9 mouse cellular contexts compared by ENCODE assay signal in genomic region chr19:5711218-5711617, GRCm38 (mm10). TPM values are rescaled to one million over a fixed set of nuclear protein-coding genes. Genes with fewer than 3 reads are reported as not detected.
DNase-seq lines count a peak whose midpoint lies in the region; ATAC-seq and TF ChIP-seq lines count a peak whose summit lies in the region.
"Had no signal": no experiment of that assay in that cellular context is flagged by ENCODE, and none has a peak within 500 bp of the region (broad histone marks: within the 10 kb centered on the region; RNA-seq: fewer than 3 reads in every experiment).

No protein-coding gene starts in this region.

- DNase-seq in left cerebral cortex, adult 2 months (ENCODE audit: extremely low spot score in 1 of 2, low spot score in 2 of 2): peak; percentile 64 to 73
- DNase-seq in left cerebral cortex, adult 8-10 months (ENCODE audit: low spot score in 2 of 2): no peak
- peak; percentile 93 for DNase-seq in NIH3T3 (ENCODE audit: low read depth)
- peak; percentile 72 for DNase-seq in cerebellum, adult 8-10 months
- peak; percentile 73 to 85 for DNase-seq in heart, postnatal 14 days
- no peak for DNase-seq in liver, embryonic 13.5 days
- DNase-seq in spleen, adult 12 weeks (ENCODE audit: low spot score): peak; percentile 18
- DNase-seq in forebrain, embryonic 11.5 days (ENCODE audit: low spot score): no peak

- no peak for ATAC-seq in liver, embryonic 13.5 days (ENCODE audit: low read depth)
- no peak for ATAC-seq in forebrain, embryonic 11.5 days (replicated peaks; ENCODE audit: low FRiP score)

- no peaks in the 10 kb centered on the region for H3K9me3 ChIP-seq in liver, embryonic 13.5 days (replicated peaks)
- H3K9me3 ChIP-seq in forebrain, embryonic 11.5 days (ENCODE audit: control insufficient read depth, low read length): no peaks in the 10 kb centered on the region
- H3K9me3 ChIP-seq: embryonic facial prominence, embryonic 15.5 days had no signal

- H3K27ac ChIP-seq in left cerebral cortex, adult 2 months: no peak overlapping the region
- H3K27ac ChIP-seq in liver, embryonic 13.5 days: peak overlapping the region; percentile 35; the same call in 1 of the 2 replicates
- H3K27ac ChIP-seq in forebrain, embryonic 11.5 days (ENCODE audit: low read depth, low read length): no peak overlapping the region
- H3K27ac ChIP-seq: embryonic facial prominence, embryonic 15.5 days had no signal

- H3K36me3 ChIP-seq in liver, embryonic 13.5 days: peaks cover 100% of the 10 kb centered on the region
- no peaks in the 10 kb centered on the region; the same call in 1 of the 2 replicates for H3K36me3 ChIP-seq in forebrain, embryonic 11.5 days (ENCODE audit: control insufficient read depth, insufficient read depth, low read length)

- no peaks in the 10 kb centered on the region for H3K27me3 ChIP-seq in liver, embryonic 13.5 days
- H3K27me3 ChIP-seq in forebrain, embryonic 11.5 days (ENCODE audit: control insufficient read depth, insufficient read depth, low read length): no peaks in the 10 kb centered on the region
- H3K27me3 ChIP-seq: embryonic facial prominence, embryonic 15.5 days had no signal

- intact Hi-C loops in left cerebral cortex, adult 2 months (cut with DNase I): loop anchor here (1.0 to 5.0 kb wide), 3 partner anchors 18 to 166 kb away; partner anchors contain the start of genes Fam89b, Frmd8 and Slc25a45
- intact Hi-C loops in heart, postnatal 14 days (cut with DNase I): loop anchor here (2.0 kb wide), 1 partner anchor 14 kb away; no protein-coding TSS in a partner anchor

- WGBS in liver, embryonic 13.5 days (ENCODE audit: insufficient replicate concordance): 47% methylated on average over 3 of the region's 3 CpGs
- 10% methylated on average over 3 of the region's 3 CpGs for WGBS in forebrain, embryonic 11.5 days

- H3K4me1 ChIP-seq in liver, embryonic 13.5 days (replicated peaks): peaks cover 73% of the 10 kb centered on the region
- peaks cover 3% of the 10 kb centered on the region; the same call in 1 of the 2 replicates for H3K4me1 ChIP-seq in forebrain, embryonic 11.5 days (replicated peaks; ENCODE audit: control insufficient read depth, insufficient read depth, low read length)

- H3K4me2 ChIP-seq in liver, embryonic 13.5 days: no peak overlapping the region
- H3K4me2 ChIP-seq in forebrain, embryonic 11.5 days (ENCODE audit: low read depth, low read length, severe bottlenecking): no peak overlapping the region
- H3K4me2 ChIP-seq: embryonic facial prominence, embryonic 15.5 days had no signal

- TF ChIP-seq CTCF in left cerebral cortex, adult 2 months (IDR thresholded peaks at IDR 0.05): peak; percentile 84

- H3K9ac ChIP-seq in liver, embryonic 13.5 days: no peak overlapping the region
- H3K9ac ChIP-seq in forebrain, embryonic 11.5 days (ENCODE audit: low read length): no peak overlapping the region
- H3K9ac ChIP-seq: embryonic facial prominence, embryonic 15.5 days had no signal

- no peak overlapping the region for H3K4me3 ChIP-seq in left cerebral cortex, adult 2 months
- H3K4me3 ChIP-seq in liver, embryonic 13.5 days (replicated peaks): no peak overlapping the region
- H3K4me3 ChIP-seq in forebrain, embryonic 11.5 days (ENCODE audit: low read depth, low read length): no peak overlapping the region
- H3K4me3 ChIP-seq: embryonic facial prominence, embryonic 15.5 days had no signal

RNA-seq across cellular contexts. Expression of gene Kcnk7, which starts 7.1 kb away (rescaled TPM):
- total RNA-seq in left cerebral cortex, adult 2 months (2021): not detected
- total RNA-seq in left cerebral cortex, adult 8-10 months (2022): under 1 TPM in 1 of 4 experiments, not detected in 3; 0.37 TPM
- not detected for total RNA-seq in heart, postnatal 14 days (2021)
- 0.21 and 0.46 TPM in 2 replicates for polyA plus RNA-seq in liver, embryonic 13.5 days (2015; fragmentation: Nextera tagmentation; extraction: Ambion mirVana)
- not detected in 2 replicates for polyA plus RNA-seq in forebrain, embryonic 11.5 days (2014; fragmentation: Nextera tagmentation; extraction: Ambion mirVana)

RNA-seq across cellular contexts. Expression of gene Ehbp1l1, which starts 14.9 kb away (rescaled TPM):
- total RNA-seq in left cerebral cortex, adult 2 months (2021): 10 to 100 TPM; 21.1 to 30.7 TPM
- total RNA-seq in left cerebral cortex, adult 8-10 months (2022): 10 to 100 TPM; 15.8 to 22.9 (median 19.9) TPM
- total RNA-seq in heart, postnatal 14 days (2021): 100 to 1,000 TPM; 124 to 141 TPM
- polyA plus RNA-seq in liver, embryonic 13.5 days (2015; fragmentation: Nextera tagmentation; extraction: Ambion mirVana): 105 and 111 TPM in 2 replicates
- 6.8 and 7.4 TPM in 2 replicates for polyA plus RNA-seq in forebrain, embryonic 11.5 days (2014; fragmentation: Nextera tagmentation; extraction: Ambion mirVana)

RNA-seq across cellular contexts. Expression of gene Fam89b, which starts 18.2 kb away (rescaled TPM):
- 10 to 100 TPM; 27.5 to 32.4 TPM for total RNA-seq in left cerebral cortex, adult 2 months (2021)
- 10 to 100 TPM; 24.9 to 30.9 (median 26.1) TPM for total RNA-seq in left cerebral cortex, adult 8-10 months (2022)
- total RNA-seq in heart, postnatal 14 days (2021): 10 to 100 TPM; 38.6 to 40.1 TPM
- 44.5 and 47.0 TPM in 2 replicates for polyA plus RNA-seq in liver, embryonic 13.5 days (2015; fragmentation: Nextera tagmentation; extraction: Ambion mirVana)
- 140 and 162 TPM in 2 replicates for polyA plus RNA-seq in forebrain, embryonic 11.5 days (2014; fragmentation: Nextera tagmentation; extraction: Ambion mirVana)

RNA-seq across cellular contexts. Expression of gene Pcnx3, which starts 22.5 kb away (rescaled TPM):
- total RNA-seq in left cerebral cortex, adult 2 months (2021): 10 to 100 TPM; 77.5 to 80.0 TPM
- total RNA-seq in left cerebral cortex, adult 8-10 months (2022): 10 to 100 TPM; 74.4 to 86.8 (median 80.3) TPM
- total RNA-seq in heart, postnatal 14 days (2021): 10 to 100 TPM; 24.0 to 24.9 TPM
- 9.1 and 10.1 TPM in 2 replicates for polyA plus RNA-seq in liver, embryonic 13.5 days (2015; fragmentation: Nextera tagmentation; extraction: Ambion mirVana)
- polyA plus RNA-seq in forebrain, embryonic 11.5 days (2014; fragmentation: Nextera tagmentation; extraction: Ambion mirVana): 34.1 and 37.7 TPM in 2 replicates

RNA-seq across cellular contexts. Expression of gene Map3k11, which starts 22.7 kb away (rescaled TPM):
- total RNA-seq in left cerebral cortex, adult 2 months (2021): 10 to 100 TPM; 16.2 to 17.0 TPM
- total RNA-seq in left cerebral cortex, adult 8-10 months (2022): 10 to 100 TPM; 19.0 to 20.2 (median 19.7) TPM
- total RNA-seq in heart, postnatal 14 days (2021): 10 to 100 TPM; 35.9 to 37.2 TPM
- polyA plus RNA-seq in liver, embryonic 13.5 days (2015; fragmentation: Nextera tagmentation; extraction: Ambion mirVana): 13.8 and 15.9 TPM in 2 replicates
- 20.4 and 21.7 TPM in 2 replicates for polyA plus RNA-seq in forebrain, embryonic 11.5 days (2014; fragmentation: Nextera tagmentation; extraction: Ambion mirVana)

Comparison
In these comparisons a context has a peak if more than half of its experiments do, and no peak if none do; other contexts are left out.
1. DNase-seq: peak in left cerebral cortex, adult 2 months (2 of 2), NIH3T3 (single experiment), cerebellum, adult 8-10 months (single experiment), heart, postnatal 14 days (2 of 2) and spleen, adult 12 weeks (single experiment); none in left cerebral cortex, adult 8-10 months (0 of 2), liver, embryonic 13.5 days (single experiment) and forebrain, embryonic 11.5 days (single experiment).